Comparison of ENCODE assay signal across 8 mouse cellular contexts in the genomic region with DNA sequence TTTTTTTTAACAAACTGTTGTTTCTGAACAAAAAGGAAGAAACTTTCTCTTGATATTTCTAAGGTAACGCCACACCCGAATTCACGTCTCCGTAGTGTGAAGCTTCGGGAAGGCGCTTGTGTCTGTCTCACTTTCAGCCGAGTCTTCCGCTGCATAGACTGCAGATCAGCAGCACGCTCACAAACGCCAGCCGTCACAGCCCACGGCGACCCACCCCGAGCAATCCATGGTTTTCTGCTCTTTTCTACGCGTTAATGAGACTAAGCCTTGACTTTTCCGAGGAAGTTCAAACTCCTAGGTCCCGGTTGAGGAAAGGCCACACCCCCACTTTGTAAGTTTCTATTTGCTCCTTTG. TPM values are rescaled to one million over a fixed set of nuclear protein-coding genes. Genes with fewer than 3 reads are reported as not detected.
DNase-seq lines count a peak whose midpoint lies in the region; ATAC-seq and TF ChIP-seq lines count a peak whose summit lies in the region.

No protein-coding gene starts in this region.

- ATAC-seq in cerebellum, adult (ENCODE audit: insufficient number of reproducible peaks, low FRiP score, low TSS enrichment): peak; percentile 28; the same call in 1 of the 2 replicates
- ATAC-seq in liver, embryonic 12.5 days: 0 out of 2 replicates have a peak, but pooled peaks have one; percentile 1

- no peak overlapping the region for H3K27ac ChIP-seq in spleen, adult 2 months (ENCODE audit: insufficient read depth, low read length)
- peak overlapping the region; percentile 90 for H3K27ac ChIP-seq in liver, embryonic 12.5 days

- peak overlapping the region; percentile 68 for H3K9ac ChIP-seq in liver, embryonic 12.5 days

- H3K36me3 ChIP-seq in spleen, adult 2 months (ENCODE audit: control insufficient read depth, insufficient read depth, low read length): no peaks in the 10 kb centered on the region
- H3K36me3 ChIP-seq in liver, embryonic 12.5 days: peaks cover under 1% of the 10 kb centered on the region; the same call in 1 of the 2 replicates

- peak overlapping the region; percentile 83 for H3K4me2 ChIP-seq in liver, embryonic 12.5 days

- H3K9me3 ChIP-seq in liver, embryonic 12.5 days (replicated peaks): peaks cover 10% of the 10 kb centered on the region

- DNase-seq in cerebellum, postnatal 36 days: no peak
- DNase-seq in spleen, adult 2 months (ENCODE audit: low read depth in 1 of 2, low spot score in 2 of 2): peak; percentile 8 to 26
- no peak for DNase-seq in spleen, postnatal 10 days (ENCODE audit: low spot score in 2 of 2)
- DNase-seq in adrenal gland, postnatal 4 days (ENCODE audit: low spot score in 2 of 2): no peak
- no peak for DNase-seq in frontal cortex, postnatal 10 days (ENCODE audit: low spot score in 2 of 2)
- no peak for DNase-seq in urinary bladder, postnatal 10 days (ENCODE audit: low spot score)

- H3K4me1 ChIP-seq in spleen, adult 2 months (ENCODE audit: control insufficient read depth, insufficient read depth, insufficient read length): peaks cover 5% of the 10 kb centered on the region
- peaks cover 12% of the 10 kb centered on the region for H3K4me1 ChIP-seq in liver, embryonic 12.5 days

- no peak for TF ChIP-seq CTCF in spleen, adult 2 months (IDR thresholded peaks at IDR 0.05; ENCODE audit: extremely low read depth, insufficient read depth, insufficient read length, insufficient replicate concordance)

- TF ChIP-seq POLR2A in spleen, adult 2 months (IDR thresholded peaks at IDR 0.05; ENCODE audit: low read depth, low read length): no peak

- WGBS in spleen, adult 2 months: under 1% methylated on average over 18 of the region's 18 CpGs
- under 1% methylated on average over 18 of the region's 18 CpGs for WGBS in liver, embryonic 12.5 days (ENCODE audit: insufficient replicate concordance)

- H3K27me3 ChIP-seq in spleen, adult 2 months (ENCODE audit: control insufficient read depth, insufficient read depth, low read length): no peaks in the 10 kb centered on the region
- no peaks in the 10 kb centered on the region for H3K27me3 ChIP-seq in liver, embryonic 12.5 days (replicated peaks)

- peak overlapping the region; percentile 72 for H3K4me3 ChIP-seq in spleen, adult 2 months (ENCODE audit: extremely low read depth, insufficient read depth, insufficient read length)
- peak overlapping the region; percentile 77 for H3K4me3 ChIP-seq in liver, embryonic 12.5 days

RNA-seq across cellular contexts. Expression of gene Mier3, which starts 44.0 kb away (rescaled TPM):
- polyA plus RNA-seq in spleen, adult 2 months (2012; rRNA removed): 3.0 and 3.5 TPM in 2 replicates
- polyA plus RNA-seq in liver, embryonic 12.5 days (2016; fragmentation: Nextera tagmentation; extraction: Ambion mirVana): 17.6 and 18.2 TPM in 2 replicates
- 10 to 100 TPM; 46.7 to 48.9 TPM for total RNA-seq in adrenal gland, postnatal 4 days (2021)

Comparison
In these comparisons a context has a peak if more than half of its experiments do, and no peak if none do; other contexts are left out.
1. DNase-seq: peak in spleen, adult 2 months (2 of 2); none in cerebellum, postnatal 36 days (0 of 2), spleen, postnatal 10 days (0 of 2), adrenal gland, postnatal 4 days (0 of 2), frontal cortex, postnatal 10 days (0 of 2) and urinary bladder, postnatal 10 days (single experiment).